Mouse (Mus musculus) intestine, embryonic 15.5 days (tissue): ENCODE data around the gene Trpm3. TPM values are rescaled to one million over a fixed set of nuclear protein-coding genes. Genes with fewer than 3 reads are reported as not detected.

Experiments
- ATAC-seq: fragments of 200-750 bp; cut with Nextera tagmentation; 2 replicates; pipeline ENCODE4 v1.8.0; 2017; ENCODE audit warnings: moderate TSS enrichment, moderate library complexity
- H3K27ac ChIP-seq: fragments of 300-500 bp; sonication (generic); 2 replicates; pipeline ENCODE4 v1.5.1; 2015; ENCODE audit warnings: mild to moderate bottlenecking, inconsistent platforms
- H3K27me3 ChIP-seq: fragments of 300-500 bp; sonication (generic); replicated peaks from 2 replicates; pipeline ENCODE4 v1.6.1; 2015; ENCODE audit warnings: inconsistent platforms
- H3K36me3 ChIP-seq: fragments of 300-500 bp; sonication (generic); 2 replicates; pipeline ENCODE4 v1.6.1; 2015; ENCODE audit warnings: inconsistent platforms
- H3K4me1 ChIP-seq: fragments of 300-500 bp; sonication (generic); replicated peaks from 2 replicates; pipeline ENCODE4 v1.6.1; 2015; ENCODE audit warnings: inconsistent platforms
- H3K4me2 ChIP-seq: fragments of 300-500 bp; sonication (generic); replicated peaks from 2 replicates; pipeline ENCODE4 v1.6.1; 2015; ENCODE audit warnings: mild to moderate bottlenecking, inconsistent platforms
- H3K4me3 ChIP-seq: fragments of 300-500 bp; sonication (generic); replicated peaks from 2 replicates; pipeline ENCODE4 v1.5.1; 2015; ENCODE audit warnings: inconsistent platforms
- H3K9ac ChIP-seq: fragments of 300-500 bp; sonication (generic); 2 replicates; pipeline ENCODE4 v1.6.1; 2015; ENCODE audit warnings: inconsistent platforms
- H3K9me3 ChIP-seq: fragments of 300-500 bp; sonication (generic); 2 replicates; pipeline ENCODE4 v1.6.1; 2016; ENCODE audit warnings: inconsistent platforms
- WGBS: fragments of 180-500 bp; shearing (Covaris S2); methylation state at CpG from one replicate; pipeline ENCODE4 v1.1.7; 2015; 5-methylcytosine and 5-hydroxymethylcytosine counted together
- polyA plus RNA-seq: library from polyadenylated mRNA; unstranded; fragments of >200 nt; fragmentation: Nextera tagmentation; extraction: Ambion mirVana; gene quantifications from 2 replicates; pipeline ENCODE4 v1.2.1, GENCODE M21; 2015

Gene Trpm3
- polyA plus RNA-seq, 1 experiment from 2014 or later: 0.26 TPM

GRCm38 (mm10) chr19:22554421-22554941 is 415.6 kb downstream of the Trpm3 start:
- Histone ChIP-seq H3K9me3 (no peaks in the 10 kb centered on the region), H3K9ac (no peak overlapping the region), H3K36me3 (no peaks in the 10 kb centered on the region), H3K4me2 (no peak overlapping the region), H3K27ac (no peak overlapping the region), H3K27me3 (no peaks in the 10 kb centered on the region), H3K4me3 (no peak overlapping the region), H3K4me1 (no peaks in the 10 kb centered on the region)
- 24% methylated on average over 7 of the region's 7 CpGs for WGBS
- no peak for ATAC-seq

GRCm38 (mm10) chr19:22572396-22572795 is 433.6 kb downstream of the Trpm3 start:
- H3K27ac ChIP-seq: no peak overlapping the region
- WGBS: 69% methylated on average over 11 of the region's 11 CpGs
- H3K4me2 ChIP-seq: no peak overlapping the region
- H3K4me1 ChIP-seq: no peaks in the 10 kb centered on the region
- H3K9me3 ChIP-seq: no peaks in the 10 kb centered on the region
- H3K27me3 ChIP-seq: no peaks in the 10 kb centered on the region
- H3K4me3 ChIP-seq: no peak overlapping the region
- ATAC-seq: no peak
- no peak overlapping the region for H3K9ac ChIP-seq
- no peaks in the 10 kb centered on the region for H3K36me3 ChIP-seq

GRCm38 (mm10) chr19:22572849-22573248 is 434.0 kb downstream of the Trpm3 start:
- Histone ChIP-seq H3K27ac (no peak overlapping the region), H3K9me3 (no peaks in the 10 kb centered on the region), H3K9ac (no peak overlapping the region), H3K4me3 (no peak overlapping the region), H3K36me3 (no peaks in the 10 kb centered on the region), H3K27me3 (no peaks in the 10 kb centered on the region), H3K4me1 (no peaks in the 10 kb centered on the region), H3K4me2 (no peak overlapping the region)
- WGBS: 86% methylated on average over 2 of the region's 2 CpGs
- no peak for ATAC-seq

- Histone ChIP-seq H3K4me2 (no peak overlapping the region), H3K27me3 (no peaks in the 10 kb centered on the region), H3K4me3 (no peak overlapping the region), H3K27ac (no peak overlapping the region), H3K36me3 (no peaks in the 10 kb centered on the region), H3K9me3 (no peaks in the 10 kb centered on the region), H3K4me1 (no peaks in the 10 kb centered on the region), H3K9ac (no peak overlapping the region)
- 80% methylated on average over 4 of the region's 4 CpGs for WGBS
- no peak for ATAC-seq
Observed at GRCm38 (mm10) chr19:22582120-22582745, 443.4 kb downstream of the Trpm3 start.

GRCm38 (mm10) chr19:22594492-22594891 is 455.6 kb downstream of the Trpm3 start:
- Histone ChIP-seq H3K27me3 (no peaks in the 10 kb centered on the region), H3K4me1 (no peaks in the 10 kb centered on the region), H3K4me2 (no peak overlapping the region), H3K27ac (no peak overlapping the region), H3K9ac (no peak overlapping the region), H3K36me3 (no peaks in the 10 kb centered on the region), H3K4me3 (no peak overlapping the region), H3K9me3 (no peaks in the 10 kb centered on the region)
- ATAC-seq: no peak
- WGBS: 80% methylated on average over 3 of the region's 3 CpGs

GRCm38 (mm10) chr19:22595246-22595645 is 456.4 kb downstream of the Trpm3 start:
- no peak overlapping the region for H3K9ac ChIP-seq
- no peaks in the 10 kb centered on the region for H3K9me3 ChIP-seq
- no peaks in the 10 kb centered on the region for H3K27me3 ChIP-seq
- 66% methylated on average over 2 of the region's 2 CpGs for WGBS
- ATAC-seq: no peak
- no peak overlapping the region for H3K27ac ChIP-seq
- no peak overlapping the region for H3K4me3 ChIP-seq
- no peaks in the 10 kb centered on the region for H3K36me3 ChIP-seq
- H3K4me2 ChIP-seq: no peak overlapping the region
- H3K4me1 ChIP-seq: no peaks in the 10 kb centered on the region

GRCm38 (mm10) chr19:22596715-22597114 is 457.9 kb downstream of the Trpm3 start:
- H3K4me1 ChIP-seq: no peaks in the 10 kb centered on the region
- no peak overlapping the region for H3K4me2 ChIP-seq
- no peaks in the 10 kb centered on the region for H3K36me3 ChIP-seq
- H3K9ac ChIP-seq: no peak overlapping the region
- H3K4me3 ChIP-seq: no peak overlapping the region
- 31% methylated on average over 3 of the region's 3 CpGs for WGBS
- ATAC-seq: no peak
- H3K27me3 ChIP-seq: no peaks in the 10 kb centered on the region
- no peak overlapping the region for H3K27ac ChIP-seq
- no peaks in the 10 kb centered on the region for H3K9me3 ChIP-seq

- H3K9ac ChIP-seq: no peak overlapping the region
- H3K4me1 ChIP-seq: no peaks in the 10 kb centered on the region
- 27% methylated on average over 4 of the region's 4 CpGs for WGBS
- no peak for ATAC-seq
- no peaks in the 10 kb centered on the region for H3K27me3 ChIP-seq
- no peak overlapping the region for H3K4me3 ChIP-seq
- H3K36me3 ChIP-seq: no peaks in the 10 kb centered on the region
- H3K27ac ChIP-seq: no peak overlapping the region
- H3K4me2 ChIP-seq: no peak overlapping the region
- H3K9me3 ChIP-seq: no peaks in the 10 kb centered on the region
Observed at GRCm38 (mm10) chr19:22604322-22604721, 465.5 kb downstream of the Trpm3 start.

- H3K36me3 ChIP-seq: no peaks in the 10 kb centered on the region
- no peak overlapping the region for H3K4me3 ChIP-seq
- no peak overlapping the region for H3K9ac ChIP-seq
- 66% methylated on average over 5 of the region's 5 CpGs for WGBS
- H3K4me1 ChIP-seq: no peaks in the 10 kb centered on the region
- H3K27ac ChIP-seq: no peak overlapping the region
- no peaks in the 10 kb centered on the region for H3K27me3 ChIP-seq
- H3K9me3 ChIP-seq: no peaks in the 10 kb centered on the region
- no peak for ATAC-seq
- H3K4me2 ChIP-seq: no peak overlapping the region
Observed at GRCm38 (mm10) chr19:22607985-22608684, 469.3 kb downstream of the Trpm3 start.

GRCm38 (mm10) chr19:22611621-22612020 is 472.8 kb downstream of the Trpm3 start:
- no peak overlapping the region for H3K4me3 ChIP-seq
- ATAC-seq: no peak
- no peak overlapping the region for H3K4me2 ChIP-seq
- H3K9ac ChIP-seq: no peak overlapping the region
- WGBS: 85% methylated on average over 2 of the region's 2 CpGs
- no peaks in the 10 kb centered on the region for H3K9me3 ChIP-seq
- no peaks in the 10 kb centered on the region for H3K4me1 ChIP-seq
- H3K36me3 ChIP-seq: no peaks in the 10 kb centered on the region
- H3K27me3 ChIP-seq: no peaks in the 10 kb centered on the region
- H3K27ac ChIP-seq: no peak overlapping the region

- no peaks in the 10 kb centered on the region for H3K27me3 ChIP-seq
- ATAC-seq: no peak
Observed at GRCm38 (mm10) chr19:22615367-22615766, 476.5 kb downstream of the Trpm3 start.

GRCm38 (mm10) chr19:22624801-22625513 is 486.1 kb downstream of the Trpm3 start:
- H3K27ac ChIP-seq: no peak overlapping the region
- no peak overlapping the region for H3K4me2 ChIP-seq
- no peaks in the 10 kb centered on the region for H3K4me1 ChIP-seq
- no peak for ATAC-seq
- H3K36me3 ChIP-seq: no peaks in the 10 kb centered on the region
- H3K27me3 ChIP-seq: no peaks in the 10 kb centered on the region
- WGBS: 60% methylated on average over 3 of the region's 3 CpGs
- no peaks in the 10 kb centered on the region for H3K9me3 ChIP-seq
- H3K4me3 ChIP-seq: no peak overlapping the region
- H3K9ac ChIP-seq: no peak overlapping the region

More at GRCm38 (mm10) chr19:22615367-22615766, 476.5 kb downstream of the Trpm3 start:
- Histone ChIP-seq H3K9me3 (no peaks in the 10 kb centered on the region), H3K27ac (no peak overlapping the region), H3K4me1 (no peaks in the 10 kb centered on the region), H3K4me3 (no peak overlapping the region), H3K36me3 (no peaks in the 10 kb centered on the region), H3K4me2 (no peak overlapping the region), H3K9ac (no peak overlapping the region)
- 89% methylated on average over 6 of the region's 6 CpGs for WGBS
